8 mouse cellular contexts compared by ENCODE assay signal in the genomic region with DNA sequence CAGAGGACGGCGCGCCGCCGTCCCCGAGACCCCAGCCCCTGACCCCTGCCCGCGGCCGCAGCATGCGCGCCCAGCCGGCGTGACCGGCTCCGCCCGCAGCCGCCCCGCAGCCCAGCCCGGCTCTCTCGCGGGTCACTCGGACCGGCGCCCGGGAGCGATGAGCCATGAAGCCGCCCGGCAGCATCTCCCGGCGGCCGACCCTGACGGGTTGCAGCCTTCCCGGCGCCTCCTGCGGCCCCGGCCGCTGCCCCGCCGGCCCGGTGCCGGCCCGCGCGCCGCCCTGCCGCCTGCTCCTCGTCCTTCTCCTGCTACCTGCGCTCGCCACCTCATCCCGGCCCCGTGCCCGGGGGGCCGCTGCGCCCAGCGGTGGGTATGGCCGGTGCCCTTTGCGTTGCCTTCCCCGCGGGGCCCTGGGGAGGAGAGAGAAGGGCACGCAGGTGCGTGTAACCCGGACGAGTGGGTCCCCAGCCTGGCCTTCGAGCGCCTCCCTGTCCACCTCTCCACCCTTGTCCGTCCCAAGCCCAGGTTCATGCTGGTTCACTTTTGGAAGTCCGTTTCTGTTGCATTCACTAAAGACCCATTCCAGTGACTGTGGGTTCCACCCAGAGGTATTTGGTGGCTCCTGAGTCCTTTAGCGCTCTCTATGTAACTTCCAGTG. TPM values are rescaled to one million over a fixed set of nuclear protein-coding genes. Genes with fewer than 3 reads are reported as not detected.
DNase-seq lines count a peak whose midpoint lies in the region; ATAC-seq and TF ChIP-seq lines count a peak whose summit lies in the region.

No protein-coding gene starts in this region.

- H3K4me3 ChIP-seq in embryonic facial prominence, embryonic 10.5 days: peak overlapping the region; percentile 73
- H3K4me3 ChIP-seq in hindbrain, embryonic 12.5 days: peak overlapping the region; percentile 79
- H3K4me3 ChIP-seq in liver, embryonic 15.5 days (replicated peaks): peak overlapping the region; percentile 39
- H3K4me3 ChIP-seq in testis, adult 2 months (ENCODE audit: control insufficient read depth, low read depth, low read length): peak overlapping the region; percentile 83

- H3K9ac ChIP-seq in hindbrain, embryonic 12.5 days: peak overlapping the region; percentile 85
- H3K9ac ChIP-seq in liver, embryonic 15.5 days: no peak overlapping the region

- WGBS in embryonic facial prominence, embryonic 10.5 days: 2% methylated on average over 67 of the region's 68 CpGs
- WGBS in hindbrain, embryonic 12.5 days: under 1% methylated on average over 40 of the region's 68 CpGs
- WGBS in liver, embryonic 15.5 days (ENCODE audit: insufficient replicate concordance): under 1% methylated on average over 64 of the region's 68 CpGs

- H3K9me3 ChIP-seq in embryonic facial prominence, embryonic 10.5 days: no peaks in the 10 kb centered on the region
- no peaks in the 10 kb centered on the region for H3K9me3 ChIP-seq in hindbrain, embryonic 12.5 days (replicated peaks)
- no peaks in the 10 kb centered on the region for H3K9me3 ChIP-seq in liver, embryonic 15.5 days (replicated peaks)

- peak; percentile 76 for ATAC-seq in hindbrain, embryonic 12.5 days (ENCODE audit: low FRiP score)
- no peak for ATAC-seq in liver, embryonic 15.5 days (ENCODE audit: insufficient read depth)

- H3K27ac ChIP-seq in embryonic facial prominence, embryonic 10.5 days (replicated peaks): peak overlapping the region; percentile 86
- H3K27ac ChIP-seq in hindbrain, embryonic 12.5 days: peak overlapping the region; percentile 83
- no peak overlapping the region for H3K27ac ChIP-seq in liver, embryonic 15.5 days (replicated peaks)
- no peak overlapping the region for H3K27ac ChIP-seq in testis, adult 2 months (ENCODE audit: control insufficient read depth, insufficient read depth, low read depth, low read length)

- H3K36me3 ChIP-seq in embryonic facial prominence, embryonic 10.5 days (replicated peaks): no peaks in the 10 kb centered on the region
- H3K36me3 ChIP-seq in hindbrain, embryonic 12.5 days: no peaks in the 10 kb centered on the region
- no peaks in the 10 kb centered on the region for H3K36me3 ChIP-seq in liver, embryonic 15.5 days (replicated peaks)
- no peaks in the 10 kb centered on the region for H3K36me3 ChIP-seq in testis, adult 2 months (ENCODE audit: control insufficient read depth, insufficient read depth, low read length)

- no peak for TF ChIP-seq POLR2A in testis, adult 2 months (IDR thresholded peaks at IDR 0.05; ENCODE audit: control insufficient read depth, low read depth, low read length)

- peaks cover 38% of the 10 kb centered on the region for H3K27me3 ChIP-seq in embryonic facial prominence, embryonic 10.5 days (replicated peaks; ENCODE audit: low read depth, poor library complexity, severe bottlenecking)
- no peaks in the 10 kb centered on the region for H3K27me3 ChIP-seq in hindbrain, embryonic 12.5 days
- peaks cover 53% of the 10 kb centered on the region for H3K27me3 ChIP-seq in liver, embryonic 15.5 days
- no peaks in the 10 kb centered on the region for H3K27me3 ChIP-seq in testis, adult 2 months (ENCODE audit: control insufficient read depth, insufficient read depth, low read length)

- H3K4me2 ChIP-seq in hindbrain, embryonic 12.5 days (replicated peaks): peak overlapping the region; percentile 91
- H3K4me2 ChIP-seq in liver, embryonic 15.5 days: peak overlapping the region; percentile 60

- peak; percentile 40 to 53 for DNase-seq in layer of hippocampus, postnatal 10 days (ENCODE audit: low spot score in 2 of 2)
- no peak for DNase-seq in layer of hippocampus, adult 8-10 months (ENCODE audit: low spot score in 2 of 2)
- DNase-seq in adrenal gland, postnatal 10 days: peak; percentile 45
- no peak for DNase-seq in embryonic facial prominence, embryonic 10.5 days (ENCODE audit: low spot score)
- DNase-seq in spleen, postnatal 10 days (ENCODE audit: low spot score in 2 of 2): no peak

- peaks cover 17% of the 10 kb centered on the region for H3K4me1 ChIP-seq in embryonic facial prominence, embryonic 10.5 days
- peaks cover 10% of the 10 kb centered on the region for H3K4me1 ChIP-seq in hindbrain, embryonic 12.5 days
- peaks cover 7% of the 10 kb centered on the region; the same call in 1 of the 2 replicates for H3K4me1 ChIP-seq in liver, embryonic 15.5 days (replicated peaks)
- H3K4me1 ChIP-seq in testis, adult 2 months (ENCODE audit: control insufficient read depth, insufficient read depth, low read length): peaks cover 9% of the 10 kb centered on the region

- no peak for TF ChIP-seq CTCF in testis, adult 2 months (IDR thresholded peaks at IDR 0.05; ENCODE audit: control insufficient read depth, insufficient read depth, insufficient replicate concordance, low read depth, low read length)

RNA-seq across cellular contexts. Expression of gene Adam23, which starts 0.5 kb away (rescaled TPM):
- 100 to 1,000 TPM; 173 to 177 TPM for total RNA-seq in layer of hippocampus, postnatal 10 days (2021)
- 100 to 1,000 TPM; 136 to 152 (median 147) TPM for total RNA-seq in layer of hippocampus, adult 8-10 months (2022)
- 10 to 100 TPM; 15.0 to 18.1 TPM for total RNA-seq in adrenal gland, postnatal 10 days (2021)
- 4.3 and 5.1 TPM in 2 replicates for polyA plus RNA-seq in embryonic facial prominence, embryonic 10.5 days (2016; fragmentation: Nextera tagmentation; extraction: Ambion mirVana)
- polyA plus RNA-seq in hindbrain, embryonic 12.5 days (2016; fragmentation: Nextera tagmentation; extraction: Ambion mirVana): 11.4 and 13.4 TPM in 2 replicates
- polyA plus RNA-seq in liver, embryonic 15.5 days (2015; fragmentation: Nextera tagmentation; extraction: Ambion mirVana): 0.33 and 0.90 TPM in 2 replicates
- polyA plus RNA-seq in testis, adult 2 months (2012; rRNA removed): 1.8 and 2.8 TPM in 2 replicates

Comparison
In these comparisons a context has a peak if more than half of its experiments do, and no peak if none do; other contexts are left out.
1. DNase-seq: peak in layer of hippocampus, postnatal 10 days (2 of 2) and adrenal gland, postnatal 10 days (single experiment); none in layer of hippocampus, adult 8-10 months (0 of 2), embryonic facial prominence, embryonic 10.5 days (single experiment) and spleen, postnatal 10 days (0 of 2).
2. H3K27ac ChIP-seq: peak in embryonic facial prominence, embryonic 10.5 days (single experiment) and hindbrain, embryonic 12.5 days (single experiment); none in liver, embryonic 15.5 days (single experiment) and testis, adult 2 months (single experiment).
3. Peak in every context shown above with its lines, with median percentiles within 50 percentile points of each other: H3K4me3 ChIP-seq.